Mouse (Mus musculus) heart, postnatal 36 days (tissue): ENCODE data around the gene Dqx1. TPM values are rescaled to one million over a fixed set of nuclear protein-coding genes. Genes with fewer than 3 reads are reported as not detected.

ENCODE experiments used
- DNase-seq, 2 experiments: peaks; one replicate each; pipeline ENCODE4 v3.0.0; 2021 to 2022
- intact Hi-C: fragments of 180-260 bp; cut with DNase I; formaldehyde crosslinking; loops from one replicate; pipeline ENCODE4 v1.15.1; 2025
- microRNA-seq, 2 experiments: library from miRNA; unstranded; fragments of <30 nt; microRNA quantifications; one replicate each; pipeline ENCODE4 v1.2.0; 2021; ENCODE audit warnings: borderline number of aligned reads in 2 of 2
- total RNA-seq, 2 experiments: library from RNA; stranded (reverse); gene quantifications; 2 replicates each; pipeline ENCODE4 v1.2.3; 2021

The Dqx1 gene
- total RNA-seq, 2 experiments from 2014 or later = 0.65 to 0.89 TPM

GRCm38 (mm10) chr6:83101688-83102556 is 44.3 kb downstream of the Dqx1 start:
- intact Hi-C loops = loop anchor here (1.0 kb wide), 3 partner anchors 24 to 106 kb away; partner anchors contain the start of gene Aup1
- peak; percentile 59 to 63 for DNase-seq

- intact Hi-C loops = no loop called here
Observed at GRCm38 (mm10) chr6:83103130-83103650, 45.5 kb downstream of the Dqx1 start.

GRCm38 (mm10) chr6:83104158-83104557 is 46.5 kb downstream of the Dqx1 start:
- no peak for DNase-seq
- intact Hi-C loops = no loop called here

More at GRCm38 (mm10) chr6:83103130-83103650, 45.5 kb downstream of the Dqx1 start:
- no peak for DNase-seq

GRCm38 (mm10) chr6:83107566-83108400 is 50.1 kb downstream of the Dqx1 start:
- intact Hi-C loops = loop anchor here (5.0 kb wide), 1 partner anchor 170 kb away; no protein-coding TSS in a partner anchor
- DNase-seq = peak; percentile 75 to 81

GRCm38 (mm10) chr6:83108762-83109668 is 51.4 kb downstream of the Dqx1 start, which contains the start of gene Mrpl53:
Gene Mrpl53 (plus strand): TSS chr6:83109040.
- intact Hi-C loops = loop anchor here (5.0 kb wide), 1 partner anchor 168 kb away; no protein-coding TSS in a partner anchor
- DNase-seq = peak; percentile 85 to 88

- intact Hi-C loops = no loop called here
- DNase-seq = no peak
Observed at GRCm38 (mm10) chr6:83111510-83112136, 54.0 kb downstream of the Dqx1 start.

- DNase-seq = peak; percentile 95 to 96
- intact Hi-C loops = no loop called here
Observed at GRCm38 (mm10) chr6:83115011-83115671, 57.5 kb downstream of the Dqx1 start, which contains the start of gene Mogs. Gene Mogs (plus strand): TSS chr6:83115496.

- DNase-seq = no peak
- intact Hi-C loops = loop anchor here (2.0 kb wide), 1 partner anchor 45 kb away; no protein-coding TSS in a partner anchor
Observed at GRCm38 (mm10) chr6:83115682-83116372, 58.2 kb downstream of the Dqx1 start.

- intact Hi-C loops = loop anchor here (2.0 kb wide), 1 partner anchor 44 kb away; no protein-coding TSS in a partner anchor
- DNase-seq = no peak
Observed at GRCm38 (mm10) chr6:83116373-83117164, 58.9 kb downstream of the Dqx1 start.

Small RNAs within 50 kb of the gene (microRNA-seq; reads per million reads assigned to microRNA genes)
- gene Mir3470a (0 reads per million in 2 experiments), gene Mir7040 (0 reads per million in 2 experiments)

Other genes with a start within 250 kb of the Dqx1 start
- gene Sema4f, start 118.1 kb upstream of the Dqx1 start, total RNA-seq = under 1 TPM; 0.22 TPM
- not detected for gene M1ap, start 110.9 kb upstream of the Dqx1 start, total RNA-seq
- gene Dok1, start 24.4 kb upstream of the Dqx1 start, total RNA-seq = 1 to 10 TPM; 2.8 to 4.3 TPM
- 1 to 10 TPM; 2.9 to 3.1 TPM for gene Loxl3, start 23.7 kb upstream of the Dqx1 start, total RNA-seq
- gene Aup1, start 3.3 kb upstream of the Dqx1 start, total RNA-seq = 10 to 100 TPM; 78.1 to 82.2 TPM
- gene Htra2, start 2.6 kb upstream of the Dqx1 start, total RNA-seq = 10 to 100 TPM; 34.2 to 35.4 TPM
- not detected for gene Tlx2, start 12.4 kb downstream of the Dqx1 start, total RNA-seq
- 10 to 100 TPM in 1 of 2 experiments, 1 to 10 TPM in 1; 8.6 to 10.1 TPM for gene Pcgf1, start 20.0 kb downstream of the Dqx1 start, total RNA-seq
- 1 to 10 TPM in 1 of 2 experiments, under 1 TPM in 1; 0.68 to 1.1 TPM for gene Lbx2, start 28.5 kb downstream of the Dqx1 start, total RNA-seq
- 1 to 10 TPM; 1.4 to 1.5 TPM for gene Ccdc142, start 43.8 kb downstream of the Dqx1 start, total RNA-seq
- 1 to 10 TPM; 1.1 to 1.4 TPM for gene Gm42688, start 43.8 kb downstream of the Dqx1 start, total RNA-seq
- gene Mrpl53, start 51.2 kb downstream of the Dqx1 start, total RNA-seq = 100 to 1,000 TPM; 123 to 132 TPM
- gene Mogs, start 57.7 kb downstream of the Dqx1 start, total RNA-seq = 1 to 10 TPM; 8.2 to 8.8 TPM
- gene Wbp1, start 63.7 kb downstream of the Dqx1 start, total RNA-seq = 10 to 100 TPM; 71.0 to 71.7 TPM
- 10 to 100 TPM; 14.5 to 16.0 TPM for gene Ino80b, start 67.6 kb downstream of the Dqx1 start, total RNA-seq
- 1 to 10 TPM; 4.6 to 5.5 TPM for gene Rtkn, start 77.6 kb downstream of the Dqx1 start, total RNA-seq
- 1 to 10 TPM; 1.4 to 1.5 TPM for gene Wdr54, start 98.6 kb downstream of the Dqx1 start, total RNA-seq
- gene 1700003E16Rik, start 98.6 kb downstream of the Dqx1 start, total RNA-seq = under 1 TPM; 0.16 to 0.39 TPM
- 100 to 1,000 TPM; 137 to 139 TPM for gene Dctn1, start 108.1 kb downstream of the Dqx1 start, total RNA-seq
- gene Slc4a5, start 162.0 kb downstream of the Dqx1 start, total RNA-seq = not detected